Mouse (Mus musculus): ENCODE results near the gene Pspn.

Gene Pspn

DNA sequence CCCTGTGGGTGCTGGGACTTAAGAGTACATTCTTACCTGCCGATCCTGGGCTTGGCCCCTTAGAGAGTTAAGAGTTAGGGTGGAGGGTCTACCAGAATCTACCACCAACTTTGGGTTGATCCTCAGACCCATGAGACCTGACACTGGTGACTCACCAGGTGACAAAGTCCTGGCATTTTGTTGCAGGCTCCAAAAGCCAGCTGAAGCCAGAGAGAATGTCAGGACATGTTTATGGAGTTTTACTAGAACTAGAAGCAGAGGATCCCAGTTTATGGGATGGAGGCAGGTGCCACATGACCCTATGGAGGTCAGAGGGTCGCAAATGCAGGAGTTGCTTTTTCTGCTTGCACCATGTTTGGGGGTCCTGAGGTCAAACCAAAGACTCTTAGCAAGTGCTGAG lies 3.3 kb downstream of the Pspn start:
- DNase-seq (ENCODE audit: inconsistent ontology term), result no peak

DNA sequence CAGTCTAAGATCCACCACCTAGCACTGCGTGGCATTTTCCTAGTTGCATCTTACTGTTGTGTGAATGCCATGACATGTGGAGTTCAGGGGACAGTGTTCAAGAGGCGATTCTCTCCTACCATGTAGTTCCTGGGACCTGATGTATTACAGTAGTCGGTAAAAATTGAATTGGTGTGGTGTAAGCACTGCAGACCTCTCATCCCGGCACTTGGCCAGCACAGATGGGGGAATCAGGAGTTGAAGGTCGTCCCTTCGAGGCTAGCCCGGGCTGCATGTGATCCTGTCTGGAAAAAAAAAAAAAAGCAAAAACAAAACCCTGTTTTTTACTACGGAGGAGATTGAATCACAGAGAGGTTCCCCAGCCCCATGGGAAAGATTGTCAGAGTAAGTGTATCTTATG lies 4.8 kb downstream of the Pspn start:
- no peak for DNase-seq (ENCODE audit: inconsistent ontology term)

DNA sequence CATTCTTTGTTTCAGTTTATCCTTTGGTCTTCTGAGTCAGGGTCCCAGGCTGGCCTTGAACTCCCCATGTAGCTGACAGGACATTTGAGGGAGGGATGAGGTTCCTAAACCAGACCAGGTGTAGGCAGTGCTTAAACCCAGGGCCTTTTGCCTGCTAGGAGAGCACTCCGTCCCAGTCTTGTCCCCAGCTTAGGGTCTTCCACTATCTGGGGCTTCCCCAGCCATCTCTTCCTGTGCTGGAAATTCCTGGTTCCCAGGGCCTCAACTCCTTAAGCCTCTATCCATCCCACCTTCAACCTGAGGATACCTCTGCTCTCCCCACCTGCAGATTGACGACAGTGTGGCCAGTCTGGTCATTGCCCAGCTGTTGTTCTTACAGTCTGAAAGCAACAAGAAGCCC lies 8.9 kb downstream of the Pspn start:
- DNase-seq (ENCODE audit: inconsistent ontology term), result no peak

DNA sequence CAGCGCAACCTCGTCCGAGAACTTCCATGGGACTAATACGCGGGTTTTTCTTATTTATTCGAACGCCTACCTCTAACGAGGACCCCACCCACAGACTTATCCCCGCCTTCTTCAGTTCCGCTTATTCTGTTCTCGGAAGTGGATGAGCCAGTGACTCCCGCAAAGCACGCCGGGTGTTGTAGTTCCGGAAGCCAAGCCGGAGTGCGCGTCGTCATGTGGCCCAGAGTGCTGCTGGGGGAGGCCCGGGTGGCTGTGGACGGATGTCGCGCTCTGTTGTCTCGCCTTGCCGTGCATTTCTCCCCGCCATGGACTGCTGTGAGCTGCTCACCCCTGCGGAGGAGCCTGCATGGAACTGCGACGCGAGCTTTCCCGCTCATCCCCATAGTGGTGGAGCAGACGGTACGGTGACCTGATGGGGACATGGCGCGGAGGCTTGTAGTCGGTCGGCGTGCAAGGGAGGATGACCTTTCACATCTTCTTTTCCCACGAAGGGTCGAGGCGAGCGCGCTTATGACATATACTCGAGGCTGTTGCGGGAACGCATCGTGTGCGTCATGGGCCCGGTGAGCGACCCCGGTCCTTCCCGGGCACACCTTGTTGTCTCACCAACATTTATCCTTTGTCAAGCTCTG lies 9.6 kb downstream of the Pspn start, which contains the start of gene Clpp:
Gene Clpp (plus strand): TSS at position 191 of the 632 bp plus-strand sequence.
- DNase-seq (ENCODE audit: inconsistent ontology term), result peak; percentile 95

DNA sequence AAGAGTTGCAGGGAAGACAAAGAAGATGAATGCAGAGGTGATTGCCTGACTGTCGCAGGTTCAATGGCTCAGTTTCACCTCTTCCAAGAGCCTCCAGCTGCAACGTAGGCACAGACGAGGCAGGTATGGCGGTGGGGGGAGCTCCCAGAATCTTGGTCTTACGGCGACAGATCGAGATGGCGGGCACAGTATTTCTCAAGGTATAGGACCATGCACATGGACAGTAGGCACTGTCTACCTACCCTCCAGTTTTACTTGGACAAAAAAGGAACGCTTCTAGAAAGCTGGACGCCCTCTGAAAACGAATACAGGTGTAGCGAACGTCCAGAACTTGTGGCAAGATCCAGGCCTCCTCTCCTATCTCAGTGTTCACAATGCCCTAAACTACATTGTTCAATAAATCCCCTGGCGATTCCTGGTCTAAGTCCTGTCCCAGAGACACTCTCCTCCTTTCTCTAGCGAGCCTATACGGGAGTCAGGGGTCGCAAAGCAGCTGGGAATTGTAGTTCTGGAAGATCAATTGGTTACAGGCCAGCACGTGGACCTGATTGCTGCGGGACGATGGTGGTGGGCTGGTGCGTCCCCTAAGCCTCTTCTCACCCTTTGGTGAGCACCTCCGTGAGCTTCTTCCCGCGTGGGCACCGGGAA lies 10.2 kb downstream of the Pspn start:
- no peak for DNase-seq (ENCODE audit: inconsistent ontology term)

DNA sequence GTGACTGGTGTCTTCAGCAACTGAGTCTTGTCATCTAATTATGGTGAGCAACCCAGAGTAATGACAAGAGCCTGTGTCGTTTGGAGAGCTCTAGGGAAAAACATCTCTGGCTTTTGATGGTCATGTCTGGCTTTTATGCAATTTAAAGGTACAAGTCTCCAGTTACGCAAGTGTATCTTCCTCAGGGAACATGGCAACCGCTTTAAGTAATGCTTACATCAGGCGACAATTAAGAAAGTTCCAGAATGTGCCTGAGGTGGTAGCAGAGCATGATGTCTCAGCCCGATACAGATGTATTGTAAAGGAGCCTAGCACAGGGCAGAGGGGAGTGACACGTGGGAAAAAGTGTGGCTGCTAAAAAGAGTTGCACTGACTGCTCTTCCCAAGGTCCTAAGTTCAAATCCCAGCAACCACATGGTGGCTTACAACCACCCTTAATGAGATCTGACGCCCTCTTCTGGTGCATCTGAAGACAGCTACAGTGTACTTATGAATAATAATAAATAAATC lies 10.8 kb downstream of the Pspn start:
- no peak for DNase-seq (ENCODE audit: inconsistent ontology term)

DNA sequence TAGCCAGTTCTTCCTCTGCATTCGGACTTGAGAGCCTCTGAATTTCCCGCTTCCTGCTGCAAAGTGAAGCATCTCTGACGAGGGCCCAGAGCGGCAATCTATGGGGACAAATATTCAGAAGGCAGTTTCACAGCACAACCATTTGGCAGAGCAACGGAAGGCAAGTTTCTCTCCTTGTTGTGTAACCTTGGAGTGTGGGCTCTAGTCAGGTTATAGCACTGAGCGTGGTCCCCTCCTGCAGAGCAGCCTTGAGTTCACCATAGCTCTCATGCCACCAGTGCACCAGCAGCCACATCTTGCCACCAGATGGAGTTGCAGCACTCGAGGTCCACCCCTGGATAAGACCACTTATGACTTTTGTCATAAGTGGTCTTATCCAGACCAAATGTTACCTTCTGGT lies 11.4 kb downstream of the Pspn start:
- DNase-seq (ENCODE audit: inconsistent ontology term), result no peak

DNA sequence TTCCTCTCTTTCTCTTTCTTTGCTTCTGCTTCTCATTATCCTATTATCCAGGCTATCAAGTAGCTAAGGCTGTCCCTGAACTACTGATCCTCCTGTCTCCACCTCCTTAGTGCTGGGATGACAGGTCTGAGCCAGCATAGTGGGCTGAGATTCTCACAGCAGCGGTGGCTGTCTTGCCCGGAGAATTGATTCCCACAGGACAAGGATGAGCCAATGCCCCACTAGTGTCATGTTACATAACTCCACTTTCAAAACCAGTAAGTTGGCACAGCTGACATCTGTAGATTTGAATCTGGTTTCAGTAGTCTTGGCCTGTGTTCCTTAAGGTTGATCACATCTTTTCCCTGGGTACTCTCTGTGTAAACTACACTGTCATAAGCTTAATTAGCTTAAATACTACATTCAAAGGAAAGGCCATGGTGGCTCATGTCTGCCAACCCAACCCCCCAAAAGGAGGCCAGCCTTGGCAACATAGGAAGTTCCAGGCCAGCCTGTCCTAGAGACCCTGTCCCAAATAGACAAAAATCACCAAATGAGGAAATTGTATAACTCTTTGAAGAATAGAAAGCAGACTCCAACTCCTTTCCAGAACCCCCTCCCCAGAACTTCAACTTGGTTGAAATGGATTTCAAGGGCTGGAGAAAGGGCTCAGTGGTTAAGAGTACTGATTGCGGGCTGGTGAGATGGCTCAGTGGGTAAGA lies 13.6 kb downstream of the Pspn start:
- DNase-seq (ENCODE audit: inconsistent ontology term), result no peak

DNA sequence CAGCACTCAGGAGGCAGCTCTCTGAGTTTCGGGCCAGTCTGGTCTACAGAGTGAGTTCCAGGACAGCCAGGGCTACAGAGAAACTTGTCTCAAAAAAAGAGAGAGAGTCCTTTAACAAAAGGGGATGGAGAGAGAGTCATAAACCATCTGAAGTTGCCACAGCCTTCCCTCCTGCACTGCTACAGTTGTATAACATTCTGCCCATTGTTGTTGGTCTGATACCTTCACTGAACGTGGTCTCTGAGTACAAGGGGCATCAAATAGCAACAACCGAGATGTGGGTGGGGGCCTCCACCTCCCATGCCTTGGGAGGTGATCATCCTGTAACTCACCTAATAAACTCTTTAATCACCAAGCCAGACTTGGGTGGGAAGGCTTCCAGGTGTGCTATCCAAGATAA lies 14.2 kb downstream of the Pspn start:
- DNase-seq (ENCODE audit: inconsistent ontology term), result no peak

DNA sequence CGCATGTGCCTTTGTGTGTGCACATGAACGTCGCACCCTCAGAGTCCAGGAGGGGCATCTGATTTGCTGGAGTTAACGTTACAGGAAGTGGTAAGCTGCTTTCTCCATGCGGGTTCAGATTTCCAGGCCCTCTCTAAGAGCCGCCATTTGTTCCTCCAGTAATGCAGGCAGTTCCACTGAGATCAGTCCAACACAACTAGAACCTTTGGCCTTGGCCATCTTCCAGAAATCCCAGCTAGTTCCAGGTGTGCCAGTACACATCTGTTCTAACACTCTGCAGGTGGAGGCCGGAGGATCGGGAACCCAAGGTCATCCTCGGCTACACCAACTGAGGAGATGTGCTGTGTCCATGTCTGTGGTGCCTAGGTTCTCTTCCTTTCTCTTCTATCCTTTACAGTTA lies 14.9 kb downstream of the Pspn start:
- DNase-seq (ENCODE audit: inconsistent ontology term), result no peak

DNA sequence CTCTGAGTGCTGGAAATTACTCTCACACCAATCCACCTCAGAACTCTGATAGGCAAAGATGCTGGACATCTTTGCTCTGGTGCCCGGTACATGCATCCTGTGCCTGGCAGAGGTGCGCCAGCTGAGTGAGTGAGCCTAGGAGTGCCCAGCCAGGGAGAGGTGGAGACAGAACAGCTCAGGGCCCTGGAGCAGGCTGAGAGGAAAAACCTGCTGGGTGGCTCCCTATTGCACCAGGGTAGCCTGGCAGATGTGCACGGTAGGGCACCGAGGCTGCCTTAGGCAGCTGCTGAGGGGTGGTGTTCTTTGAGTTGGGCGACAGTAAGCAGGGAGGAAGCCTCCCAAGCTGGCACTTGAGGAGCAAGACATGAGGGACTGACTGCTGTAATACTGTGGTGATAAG lies 17.8 kb downstream of the Pspn start, which contains the start of gene Acer1:
Gene Acer1 (minus strand): TSS at position 114 of the 400 bp plus-strand sequence.
- no peak for DNase-seq (ENCODE audit: inconsistent ontology term)

DNA sequence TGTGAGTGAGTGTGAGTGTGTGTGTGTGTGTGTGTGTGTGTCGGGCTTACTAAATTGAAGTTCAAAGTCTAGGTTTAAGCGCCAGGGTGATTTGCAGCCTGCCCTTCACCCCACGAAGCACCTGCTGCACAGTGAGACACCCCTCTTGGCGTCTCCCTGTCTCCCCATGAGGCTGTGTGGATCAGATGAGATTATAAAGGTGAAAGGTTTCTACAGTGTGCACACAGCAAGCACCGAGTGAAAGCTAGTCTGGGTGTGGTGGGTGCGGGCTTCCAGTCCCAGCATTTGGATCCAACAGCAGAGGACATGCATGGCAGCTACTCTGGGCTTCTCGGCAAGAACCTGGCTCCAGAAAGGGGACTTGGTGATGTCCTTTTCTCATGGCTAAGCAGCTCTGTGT lies 18.8 kb downstream of the Pspn start:
- no peak for DNase-seq (ENCODE audit: inconsistent ontology term)

DNA sequence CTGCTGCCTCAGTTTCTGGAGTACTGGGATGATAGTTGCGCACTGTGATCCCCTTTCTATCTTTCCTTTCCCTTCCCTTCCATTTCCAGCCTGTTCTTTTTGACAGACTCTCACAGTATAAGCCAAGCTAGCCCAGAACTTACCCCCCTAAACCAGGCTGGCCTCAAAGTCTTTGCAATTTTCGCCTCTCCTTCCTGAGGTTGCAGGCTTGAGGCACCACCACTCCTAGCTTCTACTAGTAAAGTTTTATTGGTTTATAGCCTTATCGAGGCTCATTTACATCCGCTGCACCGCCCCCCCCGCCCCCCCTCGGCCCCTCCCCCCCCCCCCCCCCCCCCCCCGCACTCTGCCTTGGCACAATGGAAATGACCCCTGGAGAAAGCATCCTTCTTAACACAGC lies 20.3 kb downstream of the Pspn start:
- DNase-seq (ENCODE audit: inconsistent ontology term), result no peak

DNA sequence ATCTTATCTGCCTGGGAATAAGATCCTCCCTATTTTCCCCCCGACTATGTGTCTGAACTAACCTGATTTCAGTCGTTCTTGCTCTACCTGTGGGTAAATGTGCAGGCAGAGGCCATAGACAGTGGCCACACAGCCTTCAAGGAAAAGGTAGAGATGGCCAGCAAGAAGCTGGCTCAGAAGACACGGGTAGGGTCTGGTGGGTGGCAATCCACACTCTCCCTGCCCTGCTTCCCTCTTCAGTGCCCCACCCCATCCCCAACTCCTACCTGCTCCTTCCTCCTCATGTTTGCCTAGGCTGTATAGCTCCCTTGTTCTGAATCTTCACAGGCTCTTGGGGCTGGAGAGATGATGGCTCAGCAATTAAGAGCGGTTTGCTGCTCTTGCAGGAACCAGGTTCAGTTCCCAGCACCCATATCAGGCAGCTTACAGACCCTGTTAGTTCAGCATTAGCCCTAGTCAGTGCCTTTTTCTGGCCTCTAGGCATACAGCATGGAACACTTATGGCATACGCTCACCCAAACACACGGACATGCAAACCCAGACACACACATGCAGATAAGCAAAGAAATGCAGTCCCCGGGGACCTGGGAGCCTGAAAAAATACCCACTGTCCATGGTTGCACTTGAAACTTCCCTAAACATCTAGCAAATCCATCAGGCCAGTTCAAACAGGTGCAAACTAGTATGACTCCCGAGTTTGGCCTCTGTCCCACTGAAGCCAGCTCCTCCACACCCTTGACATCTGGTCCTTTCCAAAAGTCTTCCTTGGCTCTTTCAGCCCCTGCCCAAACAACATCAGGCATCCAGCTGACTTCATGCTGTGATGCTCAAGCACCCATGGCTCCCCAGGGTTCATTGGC lies 23.1 kb downstream of the Pspn start:
- no peak for DNase-seq (ENCODE audit: inconsistent ontology term)

DNA sequence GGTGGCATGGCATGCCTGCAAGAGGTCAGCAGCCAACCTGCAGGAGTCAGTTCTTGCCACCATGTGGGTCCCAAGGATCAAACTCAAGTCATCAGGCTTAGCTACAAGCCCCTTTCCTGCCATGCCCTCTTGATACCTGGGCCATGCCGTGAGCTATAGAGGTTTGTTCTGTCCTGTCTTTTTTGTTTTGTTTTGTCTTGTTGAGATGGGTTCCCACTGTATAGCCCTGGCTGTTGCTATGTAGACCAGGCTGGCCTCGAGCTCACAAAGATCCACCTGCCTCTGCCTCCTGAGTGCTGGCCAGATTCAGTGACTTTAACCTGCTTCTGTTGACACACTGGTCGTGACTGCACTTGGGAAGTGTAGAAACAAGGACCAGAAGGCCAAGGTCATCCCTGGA lies 24.4 kb downstream of the Pspn start:
- no peak for DNase-seq (ENCODE audit: inconsistent ontology term)

DNA sequence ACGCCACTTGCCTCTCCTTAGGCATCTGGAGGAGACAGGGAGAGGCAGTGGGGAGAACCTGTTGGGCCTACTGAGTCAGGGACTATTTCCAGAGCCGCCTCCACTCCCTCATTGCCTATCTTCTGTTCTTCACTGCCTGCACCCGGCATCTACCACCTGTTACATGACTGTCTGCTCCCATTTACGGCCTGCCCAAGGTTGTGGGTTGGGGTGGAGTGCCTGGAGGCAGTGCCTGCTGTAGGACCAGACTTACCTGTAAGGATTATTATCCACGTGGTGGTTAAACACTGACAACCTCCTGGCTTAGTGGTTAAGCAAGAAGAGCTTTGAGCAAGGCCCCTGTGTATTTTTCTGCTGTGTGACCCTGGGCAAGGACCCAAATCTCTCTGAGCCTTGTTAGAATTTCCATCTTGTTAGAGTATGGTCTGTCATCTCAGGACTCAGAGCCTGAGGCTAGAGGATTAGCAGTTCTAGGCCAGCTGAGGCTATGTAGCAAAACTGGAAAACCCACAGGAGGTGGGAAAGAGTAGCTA lies 25.0 kb downstream of the Pspn start:
- DNase-seq (ENCODE audit: inconsistent ontology term), result no peak

DNA sequence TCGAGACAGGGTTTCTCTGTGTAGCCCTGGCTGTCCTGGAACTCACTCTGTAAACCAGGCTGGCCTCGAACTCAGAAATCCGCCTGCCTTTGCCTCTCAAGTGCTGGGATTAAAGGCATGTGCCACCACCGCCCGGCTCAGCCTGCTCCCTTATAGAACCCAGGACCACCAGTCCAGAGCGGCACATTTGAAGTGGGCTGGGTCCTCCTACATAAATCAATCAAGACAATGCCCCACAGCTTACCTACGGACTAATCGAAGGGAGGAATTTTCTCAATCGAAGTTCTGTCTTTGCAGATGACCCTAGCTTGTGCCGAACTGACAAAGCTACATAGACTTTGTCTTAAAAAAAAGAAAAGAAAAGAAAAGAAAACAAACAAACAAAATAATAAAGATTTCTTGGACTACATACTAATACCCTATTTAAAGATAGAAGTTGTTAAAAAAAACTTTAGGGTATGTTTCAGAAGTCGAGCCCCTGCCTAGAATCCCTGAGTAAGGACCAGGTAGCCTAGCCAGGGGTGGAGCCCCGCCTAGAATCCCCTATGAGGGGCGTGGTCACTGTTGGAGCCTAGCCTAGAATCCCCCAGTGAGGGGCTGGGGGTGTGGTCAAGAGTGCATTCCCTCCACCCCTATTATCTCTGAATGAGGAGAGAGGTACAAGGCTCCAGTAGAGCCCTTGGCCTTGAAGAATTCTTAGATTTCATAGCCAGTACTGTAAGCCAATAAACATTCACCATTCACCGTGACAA lies 25.7 kb downstream of the Pspn start:
- no peak for DNase-seq (ENCODE audit: inconsistent ontology term)

DNA sequence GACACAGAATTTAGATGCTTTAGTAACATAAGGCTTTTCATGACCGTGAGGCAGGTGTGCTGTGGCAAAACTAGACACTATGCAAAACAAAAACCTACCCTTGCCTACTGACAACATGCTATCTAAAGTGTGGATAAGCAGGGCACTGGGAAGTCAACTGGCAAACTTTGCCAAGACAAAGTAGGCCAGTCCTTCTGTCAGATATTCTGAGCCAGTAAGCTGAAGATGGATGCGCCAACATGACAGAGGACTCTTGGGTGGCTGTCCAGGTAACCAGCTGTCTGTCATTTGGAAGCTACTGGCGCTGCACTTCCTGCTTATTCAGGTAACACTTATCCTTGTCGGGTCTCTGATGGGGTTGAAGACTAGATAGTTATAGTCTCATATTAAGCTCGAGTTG lies 29.7 kb downstream of the Pspn start:
- no peak for DNase-seq (ENCODE audit: inconsistent ontology term)

DNA sequence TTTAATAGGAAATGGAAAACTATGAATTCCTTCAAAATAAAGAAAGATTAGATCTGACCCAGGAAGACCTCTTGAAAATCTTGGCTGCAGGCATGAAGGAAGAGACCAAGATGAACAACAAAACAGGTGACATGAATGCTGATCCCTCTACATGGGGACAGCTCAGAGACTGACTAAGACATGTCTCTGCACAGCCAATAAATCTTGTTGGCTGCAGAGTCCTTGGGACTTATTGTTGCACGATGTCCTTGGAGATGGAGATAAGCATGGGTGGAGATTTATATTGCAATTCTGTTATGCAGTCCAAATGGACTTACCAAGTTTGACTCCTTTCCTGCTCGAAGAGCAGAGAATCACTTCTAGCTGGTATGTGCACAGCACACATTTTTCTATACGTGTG lies 30.5 kb downstream of the Pspn start:
- no peak for DNase-seq (ENCODE audit: inconsistent ontology term)

DNA sequence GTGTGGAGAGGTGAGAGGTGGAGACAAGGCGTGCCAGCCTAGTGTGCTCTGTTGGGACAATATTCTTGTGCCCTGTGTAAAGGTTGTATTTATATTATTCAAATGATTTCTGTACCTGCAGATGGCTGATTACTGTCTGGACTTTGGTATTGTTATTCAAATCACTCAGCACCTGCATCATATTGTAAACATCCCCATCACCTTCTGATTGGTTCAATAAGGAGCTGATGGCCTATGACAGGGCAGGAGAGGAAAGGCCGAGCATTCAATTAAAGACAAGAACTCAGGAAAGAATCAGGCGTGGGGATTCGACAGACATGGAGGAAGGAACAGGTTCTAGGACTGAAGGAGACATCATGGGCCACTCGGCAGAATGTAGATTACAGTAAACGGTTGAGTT lies 36.2 kb downstream of the Pspn start:
- no peak for DNase-seq (ENCODE audit: inconsistent ontology term)

All from Muller cell, postnatal 12 days (primary cell).